Mouse (Mus musculus): Measurements from ENCODE around the gene Hk3. TPM values are rescaled to one million over a fixed set of nuclear protein-coding genes. Genes with fewer than 3 reads are reported as not detected.

The Hk3 gene
- polyA plus RNA-seq, 1 experiment = 0.59 TPM

GRCm38 (mm10) chr13:55013702-55014344, 7.4 kb downstream of the Hk3 start:
- Histone ChIP-seq H3K27ac (replicated peaks; ENCODE audit: low read depth, low read length) (no peak overlapping the region), H3K4me1 (ENCODE audit: control insufficient read depth, insufficient read depth, insufficient read length, low read length) (no peaks in the 10 kb centered on the region), H3K4me3 (ENCODE audit: insufficient read depth, low read depth, low read length) (no peak overlapping the region)

GRCm38 (mm10) chr13:55011981-55012478, 9.2 kb downstream of the Hk3 start:
- H3K4me1 ChIP-seq (ENCODE audit: control insufficient read depth, insufficient read depth, insufficient read length, low read length) = no peaks in the 10 kb centered on the region
- no peak overlapping the region for H3K27ac ChIP-seq (replicated peaks; ENCODE audit: low read depth, low read length)
- H3K4me3 ChIP-seq (ENCODE audit: insufficient read depth, low read depth, low read length) = no peak overlapping the region

GRCm38 (mm10) chr13:55011103-55011502, 10.1 kb downstream of the Hk3 start:
- no peak overlapping the region for H3K4me3 ChIP-seq (ENCODE audit: insufficient read depth, low read depth, low read length)
- no peak overlapping the region for H3K27ac ChIP-seq (replicated peaks; ENCODE audit: low read depth, low read length)
- H3K4me1 ChIP-seq (ENCODE audit: control insufficient read depth, insufficient read depth, insufficient read length, low read length) = no peaks in the 10 kb centered on the region

- Histone ChIP-seq H3K4me1 (ENCODE audit: control insufficient read depth, insufficient read depth, insufficient read length, low read length) (no peaks in the 10 kb centered on the region), H3K4me3 (ENCODE audit: insufficient read depth, low read depth, low read length) (no peak overlapping the region), H3K27ac (replicated peaks; ENCODE audit: low read depth, low read length) (no peak overlapping the region)
Measured at GRCm38 (mm10) chr13:55008589-55008988, 12.6 kb downstream of the Hk3 start.

GRCm38 (mm10) chr13:55006415-55006742, 14.8 kb downstream of the Hk3 start:
- no peaks in the 10 kb centered on the region for H3K4me1 ChIP-seq (ENCODE audit: control insufficient read depth, insufficient read depth, insufficient read length, low read length)
- no peak overlapping the region for H3K4me3 ChIP-seq (ENCODE audit: insufficient read depth, low read depth, low read length)
- no peak overlapping the region for H3K27ac ChIP-seq (replicated peaks; ENCODE audit: low read depth, low read length)

- Histone ChIP-seq H3K4me3 (ENCODE audit: insufficient read depth, low read depth, low read length) (no peak overlapping the region), H3K4me1 (ENCODE audit: control insufficient read depth, insufficient read depth, insufficient read length, low read length) (no peaks in the 10 kb centered on the region), H3K27ac (replicated peaks; ENCODE audit: low read depth, low read length) (no peak overlapping the region)
Measured at GRCm38 (mm10) chr13:55005691-55006414, 15.3 kb downstream of the Hk3 start.

- Histone ChIP-seq H3K4me3 (ENCODE audit: insufficient read depth, low read depth, low read length) (no peak overlapping the region), H3K4me1 (ENCODE audit: control insufficient read depth, insufficient read depth, insufficient read length, low read length) (no peaks in the 10 kb centered on the region), H3K27ac (replicated peaks; ENCODE audit: low read depth, low read length) (no peak overlapping the region)
Measured at GRCm38 (mm10) chr13:55004646-55005045, 16.5 kb downstream of the Hk3 start.

GRCm38 (mm10) chr13:55002090-55002489, 19.1 kb downstream of the Hk3 start:
- H3K4me3 ChIP-seq (ENCODE audit: insufficient read depth, low read depth, low read length) = no peak overlapping the region
- no peaks in the 10 kb centered on the region for H3K4me1 ChIP-seq (ENCODE audit: control insufficient read depth, insufficient read depth, insufficient read length, low read length)
- H3K27ac ChIP-seq (replicated peaks; ENCODE audit: low read depth, low read length) = no peak overlapping the region

- Histone ChIP-seq H3K4me1 (ENCODE audit: control insufficient read depth, insufficient read depth, insufficient read length, low read length) (no peaks in the 10 kb centered on the region), H3K27ac (replicated peaks; ENCODE audit: low read depth, low read length) (no peak overlapping the region), H3K4me3 (ENCODE audit: insufficient read depth, low read depth, low read length) (no peak overlapping the region)
Measured at GRCm38 (mm10) chr13:55000433-55000832, 20.8 kb downstream of the Hk3 start.

GRCm38 (mm10) chr13:54997568-54997967, 23.6 kb downstream of the Hk3 start:
- Histone ChIP-seq H3K27ac (replicated peaks; ENCODE audit: low read depth, low read length) (no peak overlapping the region), H3K4me3 (ENCODE audit: insufficient read depth, low read depth, low read length) (no peak overlapping the region), H3K4me1 (ENCODE audit: control insufficient read depth, insufficient read depth, insufficient read length, low read length) (no peaks in the 10 kb centered on the region; the same call in 1 of the 2 replicates)

GRCm38 (mm10) chr13:54995161-54995560, 26.0 kb downstream of the Hk3 start:
- H3K27ac ChIP-seq (replicated peaks; ENCODE audit: low read depth, low read length) = no peak overlapping the region
- H3K4me3 ChIP-seq (ENCODE audit: insufficient read depth, low read depth, low read length) = no peak overlapping the region
- no peaks in the 10 kb centered on the region; the same call in 1 of the 2 replicates for H3K4me1 ChIP-seq (ENCODE audit: control insufficient read depth, insufficient read depth, insufficient read length, low read length)

- no peak overlapping the region for H3K27ac ChIP-seq (replicated peaks; ENCODE audit: low read depth, low read length)
- H3K4me1 ChIP-seq (ENCODE audit: control insufficient read depth, insufficient read depth, insufficient read length, low read length) = no peaks in the 10 kb centered on the region; the same call in 1 of the 2 replicates
- H3K4me3 ChIP-seq (ENCODE audit: insufficient read depth, low read depth, low read length) = no peak overlapping the region
Measured at GRCm38 (mm10) chr13:54994576-54994975, 26.6 kb downstream of the Hk3 start.

GRCm38 (mm10) chr13:54992215-54992614, 29.0 kb downstream of the Hk3 start:
- Histone ChIP-seq H3K4me3 (ENCODE audit: insufficient read depth, low read depth, low read length) (no peak overlapping the region), H3K27ac (replicated peaks; ENCODE audit: low read depth, low read length) (no peak overlapping the region), H3K4me1 (ENCODE audit: control insufficient read depth, insufficient read depth, insufficient read length, low read length) (no peaks in the 10 kb centered on the region; the same call in 1 of the 2 replicates)

GRCm38 (mm10) chr13:54988181-54988760, 32.9 kb downstream of the Hk3 start:
- Histone ChIP-seq H3K27ac (replicated peaks; ENCODE audit: low read depth, low read length) (no peak overlapping the region), H3K4me1 (ENCODE audit: control insufficient read depth, insufficient read depth, insufficient read length, low read length) (peaks cover 5% of the 10 kb centered on the region; the same call in 1 of the 2 replicates), H3K4me3 (ENCODE audit: insufficient read depth, low read depth, low read length) (no peak overlapping the region)

- no peak overlapping the region for H3K27ac ChIP-seq (replicated peaks; ENCODE audit: low read depth, low read length)
- H3K4me1 ChIP-seq (ENCODE audit: control insufficient read depth, insufficient read depth, insufficient read length, low read length) = peaks cover 10% of the 10 kb centered on the region; the same call in 1 of the 2 replicates
- H3K4me3 ChIP-seq (ENCODE audit: insufficient read depth, low read depth, low read length) = no peak overlapping the region
Measured at GRCm38 (mm10) chr13:54987405-54987804, 33.8 kb downstream of the Hk3 start.

Data from brown adipose tissue, adult 24 weeks (tissue).